Mouse (Mus musculus) megakaryocyte, embryonic 14.5 days (primary cell): ENCODE data around the gene Dnajc16.

ENCODE experiments used
- FLI1 ChIP-seq: IDR thresholded peaks from 2 replicates; pipeline ENCODE4 v1.6.1; 2012; ENCODE audit warnings: low read length, inconsistent platforms, mixed read lengths
- GATA1 ChIP-seq: IDR thresholded peaks from 3 replicates; pipeline ENCODE4 v1.6.1; 2012; ENCODE audit warnings: mixed read lengths, low read length, inconsistent platforms, borderline replicate concordance

DNA sequence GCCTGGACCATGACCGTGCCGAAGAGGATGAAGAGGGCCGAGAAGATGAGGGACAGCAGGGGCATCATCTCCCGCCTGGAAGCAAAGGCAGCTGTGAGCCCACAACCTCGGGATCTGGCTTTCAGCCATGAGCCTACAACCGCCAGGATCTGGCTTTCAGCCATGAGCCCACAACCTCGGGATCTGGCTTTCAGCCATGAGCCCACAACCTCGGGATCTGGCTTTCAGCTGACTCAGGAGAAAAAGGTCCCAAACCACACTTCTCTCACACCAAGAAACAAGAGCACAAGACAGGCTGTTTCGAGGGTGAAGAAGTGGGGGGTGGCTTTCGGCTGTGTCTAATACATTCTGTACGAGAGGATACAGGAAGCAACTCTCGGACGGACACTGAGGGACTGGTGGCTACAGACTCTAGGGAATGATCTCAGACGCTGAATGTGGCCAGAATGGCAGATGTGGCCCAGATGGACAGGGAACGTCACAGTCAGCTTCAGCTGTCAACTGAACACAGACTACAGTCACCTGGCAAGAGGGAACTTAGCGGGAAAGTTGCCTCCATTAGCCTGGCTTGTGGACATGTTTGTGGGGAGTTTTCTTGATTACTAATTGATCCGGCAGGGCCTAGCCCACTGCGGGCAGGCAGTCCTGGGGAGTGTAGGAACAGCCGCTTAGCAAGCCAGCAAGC is 23.9 kb downstream of the Dnajc16 start:
- TF ChIP-seq GATA1 (no peak), FLI1 (no peak)
